Mouse (Mus musculus) T-helper 1 cell (primary cell): Measurements from ENCODE around the gene Clk1.

Experiments used
- in situ Hi-C: fragments of 300-600 bp; cut with MboI, MseI; formaldehyde crosslinking; loops from one replicate; pipeline ENCODE4 v1.15.1; 2025; ENCODE audit warnings: high pct_unique_total_duplicates

Gene Clk1

DNA sequence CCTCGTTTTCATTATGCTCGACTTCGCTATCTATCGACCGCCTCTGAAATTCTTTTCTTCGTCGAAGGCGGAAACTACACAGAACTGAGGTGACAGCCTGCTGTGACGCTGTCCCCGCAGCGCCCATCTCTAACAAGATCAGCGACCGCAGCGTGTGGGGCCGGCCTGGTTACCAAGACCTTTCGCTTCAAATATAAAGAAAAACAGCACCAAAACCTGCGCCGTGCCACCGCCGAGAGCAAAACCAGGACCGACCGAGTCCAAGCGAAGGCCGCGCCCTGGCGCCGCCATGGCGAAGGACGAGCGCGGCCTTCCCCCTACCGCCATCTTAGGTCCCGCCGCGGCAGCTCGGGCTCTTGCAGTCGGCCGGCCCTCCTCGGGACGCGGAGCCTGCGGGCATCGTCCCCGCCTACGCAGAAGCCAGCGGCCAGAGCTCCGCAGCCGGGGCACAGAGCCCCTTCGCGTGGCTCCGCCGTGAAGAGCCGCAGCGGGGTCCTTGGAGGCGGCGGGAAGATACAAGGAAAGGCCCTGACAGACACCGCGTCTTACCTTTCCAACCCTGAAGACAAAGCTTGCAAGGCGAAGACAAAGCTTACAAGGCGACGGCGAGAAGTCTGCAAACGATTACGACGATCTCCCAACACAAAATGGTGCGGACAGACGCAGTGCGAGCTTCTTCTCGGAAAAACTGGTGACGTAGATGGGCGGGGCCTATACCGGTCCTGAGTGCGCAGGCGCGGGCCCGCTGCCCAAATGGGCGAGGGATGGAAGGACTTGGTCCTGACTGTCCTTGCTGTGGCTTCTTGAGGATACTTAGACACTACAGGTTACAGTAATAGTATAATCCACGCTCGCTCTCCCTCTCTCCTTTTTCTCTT lies at the start of gene Clk1:
TSS of gene Clk1 (minus strand) at position 696 of the 878 bp plus-strand sequence.
- in situ Hi-C loops: no loop called here

DNA sequence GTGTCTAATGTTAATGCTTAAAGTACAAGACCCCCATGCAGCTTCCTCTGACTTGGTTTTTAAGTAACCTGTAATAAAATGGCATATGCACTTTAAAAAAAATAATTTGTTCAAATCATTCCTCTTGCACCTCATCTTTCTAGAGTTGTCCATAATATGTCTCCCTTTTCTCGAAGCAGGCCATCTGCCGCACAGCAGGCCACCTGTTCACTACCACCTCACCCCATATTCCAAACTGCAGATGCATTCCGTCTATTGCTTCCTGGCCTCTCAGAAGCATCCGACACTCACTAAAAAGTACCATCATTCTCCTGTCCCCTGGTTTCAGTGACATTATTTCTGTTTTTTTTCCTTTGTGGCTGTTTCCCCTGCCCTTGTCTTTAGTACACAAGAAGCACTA lies 41.7 kb upstream of the Clk1 start:
- in situ Hi-C loops: loop anchor here (25.0 kb wide), 2 partner anchors 1247 to 1622 kb away; partner anchors contain the start of genes Carf and Wdr12

- in situ Hi-C loops: loop anchor here (25.0 kb wide), 2 partner anchors 1247 to 1622 kb away; partner anchors contain the start of genes Carf and Wdr12
These were observed 41.2 kb upstream of the Clk1 start for GRCm38 (mm10) chr1:58465042-58465441.

DNA sequence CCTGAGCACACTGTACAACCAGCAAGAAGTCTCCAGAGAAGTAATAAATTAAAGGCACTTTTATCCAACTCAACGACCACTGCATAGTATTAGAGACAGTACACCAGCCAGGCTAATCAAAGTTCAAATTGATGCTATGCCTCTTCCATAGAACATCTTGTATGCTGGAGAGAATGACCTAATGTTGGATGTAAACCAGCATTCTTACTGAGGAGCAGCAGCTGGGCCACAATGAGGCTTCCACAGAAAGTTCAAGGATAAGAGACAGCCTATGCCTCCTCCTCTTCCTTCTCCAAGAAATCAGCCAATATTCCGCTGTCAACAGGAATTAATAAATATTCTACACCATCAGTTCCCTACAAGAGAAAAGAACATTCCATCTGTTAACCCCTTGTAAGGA lies 40.1 kb upstream of the Clk1 start:
- in situ Hi-C loops: loop anchor here (25.0 kb wide), 2 partner anchors 1248 to 1623 kb away; partner anchors contain the start of genes Carf and Wdr12

DNA sequence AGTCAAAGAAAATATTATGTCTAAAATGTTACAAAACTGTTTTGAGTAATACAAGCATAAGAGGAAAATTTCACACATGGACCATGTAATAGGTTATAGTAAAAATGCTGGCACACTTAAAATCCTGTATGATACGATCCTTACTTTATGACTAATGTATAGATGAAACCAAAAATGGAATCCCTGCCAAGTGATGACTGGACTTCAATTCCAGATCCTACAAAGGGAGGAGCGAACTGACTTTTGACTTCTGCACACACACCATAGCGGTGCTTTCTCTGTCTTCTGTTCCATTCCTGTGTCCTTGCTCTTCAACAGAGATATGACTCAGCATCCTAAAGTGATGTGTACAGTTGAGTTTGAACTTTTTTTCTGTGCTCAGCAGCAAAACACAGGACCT lies 36.7 kb upstream of the Clk1 start:
- in situ Hi-C loops: loop anchor here (25.0 kb wide), 2 partner anchors 1252 to 1627 kb away; partner anchors contain the start of genes Carf and Wdr12

- in situ Hi-C loops: loop anchor here (5.0 to 25.0 kb wide), 3 partner anchors 43 to 1628 kb away; partner anchors contain the start of genes Carf and Wdr12
These were observed 35.0 kb upstream of the Clk1 start for GRCm38 (mm10) chr1:58458867-58459266.

DNA sequence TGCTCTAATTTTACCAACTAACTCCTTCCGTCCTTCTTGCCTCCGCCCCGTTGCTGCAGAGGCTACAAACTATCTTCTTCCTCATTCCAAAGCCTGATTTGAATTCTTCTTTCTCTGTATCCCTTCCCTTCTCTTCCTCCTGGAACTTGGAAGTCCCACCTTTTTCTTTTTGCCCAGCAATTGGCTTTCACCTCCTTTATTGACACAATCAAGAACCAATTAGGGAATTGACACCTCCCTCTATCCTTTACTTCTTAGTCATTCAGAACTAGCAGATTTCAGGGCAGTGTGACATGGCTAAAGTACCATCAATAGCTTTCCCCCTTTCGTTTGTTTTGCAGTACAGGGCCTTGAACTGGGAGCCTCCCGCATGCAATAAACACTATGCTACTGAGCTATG lies 34.3 kb upstream of the Clk1 start:
- in situ Hi-C loops: loop anchor here (5.0 to 25.0 kb wide), 3 partner anchors 44 to 1629 kb away; partner anchors contain the start of genes Carf and Wdr12

- in situ Hi-C loops: loop anchor here (25.0 kb wide), 2 partner anchors 1258 to 1633 kb away; partner anchors contain the start of genes Carf and Wdr12
These were observed 30.4 kb upstream of the Clk1 start for GRCm38 (mm10) chr1:58454316-58454715.

GRCm38 (mm10) chr1:58448396-58448795 lies 24.5 kb upstream of the Clk1 start:
- in situ Hi-C loops: no loop called here

DNA sequence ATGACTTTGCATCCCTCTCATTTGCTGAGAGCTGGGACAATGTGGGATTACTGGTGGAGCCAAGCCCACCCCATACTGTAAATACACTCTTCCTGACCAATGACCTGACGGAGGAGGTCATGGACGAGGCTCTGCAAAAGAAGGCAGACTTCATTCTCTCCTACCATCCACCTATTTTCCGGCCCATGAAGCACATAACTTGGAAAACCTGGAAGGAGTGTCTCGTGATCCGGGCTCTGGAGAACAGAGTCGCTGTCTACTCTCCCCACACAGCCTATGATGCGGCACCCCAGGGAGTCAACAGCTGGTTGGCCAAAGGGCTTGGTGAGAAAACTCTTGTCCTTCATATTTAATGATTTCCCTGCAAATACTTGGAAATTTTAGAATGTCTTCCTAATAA lies 23.9 kb upstream of the Clk1 start:
- in situ Hi-C loops: no loop called here

GRCm38 (mm10) chr1:58445861-58446260 lies 22.0 kb upstream of the Clk1 start:
- in situ Hi-C loops: no loop called here

DNA sequence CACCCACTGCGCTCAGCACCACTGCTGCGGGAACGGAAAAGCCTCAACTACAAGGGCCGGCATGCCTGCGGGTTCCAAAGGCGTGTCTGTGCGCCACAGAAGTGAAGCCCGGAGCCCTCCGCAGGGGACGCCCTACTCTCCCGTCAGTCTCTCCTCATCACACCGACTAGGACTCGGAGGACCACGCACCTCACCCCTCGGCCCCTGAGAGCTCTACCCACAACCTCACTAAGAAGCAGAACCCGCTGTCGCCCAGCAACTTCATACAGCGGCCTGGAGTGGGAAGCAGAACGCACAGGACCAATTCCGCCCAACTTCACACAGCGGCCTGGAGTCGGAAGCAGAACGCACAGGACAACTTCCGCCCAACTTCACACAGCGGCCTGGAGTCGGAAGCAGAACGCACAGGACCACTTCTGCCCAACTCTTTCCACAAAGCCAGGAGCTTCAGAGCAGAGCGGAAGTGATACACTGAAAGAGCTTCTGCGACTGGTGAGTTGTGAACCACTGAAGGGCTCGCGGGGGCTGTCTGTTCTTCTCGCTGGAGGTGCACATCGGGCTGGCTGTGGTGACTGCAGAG lies 21.4 kb upstream of the Clk1 start, which contains the start of the genes Nif3l1 and Ppil3:
TSS of gene Nif3l1 (plus strand) at position 9 of the 580 bp plus-strand sequence.
TSS of gene Ppil3 (minus strand) at position 344 of the 580 bp plus-strand sequence.
- in situ Hi-C loops: no loop called here

DNA sequence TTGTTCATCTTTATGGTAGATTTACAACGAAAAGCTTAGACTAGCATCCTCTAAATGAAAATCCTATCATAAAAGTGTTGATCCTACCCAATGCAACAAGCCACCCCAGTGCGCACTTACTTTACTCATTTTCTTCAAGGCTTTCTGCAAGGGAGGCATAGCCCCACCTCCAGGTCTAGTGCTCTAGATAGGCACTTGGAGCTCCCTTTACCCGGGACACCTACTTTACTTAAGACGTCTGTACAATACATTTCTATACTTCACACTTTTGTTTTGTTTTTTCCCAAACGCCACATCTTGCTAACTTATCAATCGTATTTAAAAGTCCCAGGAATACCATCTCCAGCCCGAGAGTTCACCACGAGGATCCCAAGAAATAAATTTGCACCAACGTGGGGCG lies 20.8 kb upstream of the Clk1 start:
- in situ Hi-C loops: no loop called here

GRCm38 (mm10) chr1:58424551-58424950 lies 685 bp upstream of the Clk1 start:
- in situ Hi-C loops: no loop called here

DNA sequence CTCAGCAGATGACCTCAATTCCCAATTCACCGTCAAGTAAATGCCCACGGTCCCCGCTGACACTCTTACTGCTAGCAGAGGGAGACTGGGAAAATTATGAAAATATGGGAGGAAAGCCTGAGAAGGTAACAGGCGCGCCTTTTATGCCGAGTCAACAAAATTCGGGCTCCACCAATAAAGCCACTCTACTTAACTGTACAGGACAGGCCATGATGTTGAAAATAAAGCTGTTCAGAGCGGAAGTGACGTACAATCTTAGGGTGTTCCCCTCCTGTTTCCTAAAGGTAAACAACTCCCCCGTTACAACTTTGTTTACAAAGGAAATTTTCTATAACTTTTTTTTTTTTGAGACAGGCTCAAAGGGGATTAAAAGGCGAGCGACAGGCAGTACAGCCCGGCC lies 987 bp downstream of the Clk1 start:
- in situ Hi-C loops: no loop called here

- in situ Hi-C loops: no loop called here
These were observed 2.9 kb downstream of the Clk1 start for GRCm38 (mm10) chr1:58420961-58421360.

DNA sequence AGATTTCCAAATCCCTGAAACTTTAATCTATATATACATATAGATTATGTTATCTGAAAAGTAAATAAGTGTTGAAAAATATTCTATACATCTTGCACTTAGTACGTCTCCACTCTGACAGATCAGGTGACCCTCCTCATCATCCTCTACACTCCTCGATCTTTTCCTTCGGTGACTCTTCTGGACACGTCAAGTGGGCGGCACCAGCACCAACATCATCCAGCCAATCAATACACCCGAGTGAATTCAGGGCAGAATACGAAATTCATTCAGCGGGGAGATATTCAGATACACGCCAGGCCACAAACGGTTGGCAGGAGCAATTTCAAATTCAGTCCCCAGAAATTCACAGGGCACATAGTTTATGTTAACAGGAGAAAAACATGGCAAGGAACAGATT lies 3.8 kb downstream of the Clk1 start:
- in situ Hi-C loops: no loop called here

- in situ Hi-C loops: no loop called here
These were observed 7.8 kb downstream of the Clk1 start for GRCm38 (mm10) chr1:58416048-58416447.

DNA sequence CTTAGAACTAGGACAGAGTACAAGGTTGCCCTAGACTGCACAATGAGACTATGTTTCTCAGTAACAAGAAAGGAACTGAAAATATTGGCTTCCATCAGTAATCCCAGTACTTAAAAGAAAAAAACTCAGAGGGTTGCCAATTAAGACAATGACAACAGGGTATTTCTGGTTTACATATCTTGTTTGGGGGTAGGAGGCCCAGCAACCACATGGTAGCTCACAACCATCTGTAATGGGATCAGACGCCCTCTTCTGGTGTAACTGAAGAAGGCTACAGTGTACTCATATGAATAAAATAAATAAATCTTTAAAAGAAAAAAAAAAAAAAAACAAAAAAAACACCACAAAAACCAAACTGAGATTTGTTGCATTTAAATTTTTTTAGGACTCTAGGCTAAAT lies 8.4 kb downstream of the Clk1 start:
- in situ Hi-C loops: no loop called here

GRCm38 (mm10) chr1:58410776-58411175 lies 13.1 kb downstream of the Clk1 start:
- in situ Hi-C loops: no loop called here

DNA sequence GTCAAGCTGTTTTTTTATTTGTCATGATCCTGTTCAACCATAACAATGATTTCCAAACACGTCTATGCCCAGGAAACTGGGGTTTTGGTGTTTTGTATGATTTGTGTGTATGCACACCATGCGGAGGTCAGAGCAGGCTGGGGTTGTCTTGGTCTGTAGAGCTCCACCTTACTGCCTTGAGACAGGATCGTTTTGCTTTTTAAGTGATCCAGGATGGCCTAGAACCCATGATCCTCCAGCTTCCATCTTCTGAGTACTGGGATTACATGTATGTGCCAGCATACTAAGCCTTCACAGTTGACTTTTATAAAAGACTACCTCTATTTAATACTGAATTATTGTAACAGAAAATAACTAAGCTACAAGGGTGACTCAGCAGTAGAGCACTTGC lies 13.7 kb downstream of the Clk1 start:
- in situ Hi-C loops: no loop called here

GRCm38 (mm10) chr1:58409553-58410197 lies 14.2 kb downstream of the Clk1 start:
- in situ Hi-C loops: no loop called here
